Mouse (Mus musculus): ENCODE measurements around the gene Noc2l. TPM values are rescaled to one million over a fixed set of nuclear protein-coding genes. Genes with fewer than 3 reads are reported as not detected.

Noc2l gene
- polyA plus RNA-seq, 1 experiment from 2014 or later: 59.9 TPM

DNA sequence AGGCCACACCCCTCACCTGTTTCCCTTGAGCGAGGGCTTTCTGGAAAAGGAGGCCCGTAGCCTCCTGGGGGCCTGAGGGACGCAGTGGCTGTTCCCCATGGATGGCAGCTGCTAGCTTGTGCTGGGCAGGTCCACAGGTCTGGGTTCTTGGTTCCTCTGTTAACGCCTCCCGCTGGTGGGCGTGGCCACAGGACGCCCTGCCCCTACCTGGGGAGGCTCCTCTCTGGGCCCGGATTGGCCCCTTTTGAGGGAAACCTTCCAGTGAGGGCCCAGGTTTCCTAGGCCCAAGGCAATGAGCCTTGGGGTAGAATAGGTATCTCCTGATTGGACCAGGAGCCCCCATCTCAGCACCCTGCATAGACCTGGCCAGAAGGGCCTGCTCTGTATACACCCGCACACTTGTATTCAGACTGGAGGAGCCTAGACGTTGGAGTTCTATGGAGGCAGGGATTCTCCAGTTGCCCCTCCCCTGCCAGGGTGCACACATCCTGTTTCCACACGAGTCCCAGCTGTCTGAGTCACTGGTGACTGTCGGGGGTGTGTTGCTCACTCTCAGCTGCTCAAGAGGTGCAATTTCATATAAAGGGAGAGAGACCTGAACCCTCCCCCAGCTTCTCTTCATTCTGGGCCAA, 7.3 kb upstream of the Noc2l start:
- Histone ChIP-seq H3K79me2 (ENCODE audit: inconsistent target) (peaks cover 11% of the 10 kb centered on the region; the same call in 1 of the 2 replicates), H3K4me3 (ENCODE audit: inconsistent target) (peak overlapping the region; percentile 37), H3K27ac (peak overlapping the region; percentile 60), H3K36me3 (ENCODE audit: inconsistent target) (peaks cover 40% of the 10 kb centered on the region; the same call in 1 of the 2 replicates)
- 48% methylated on average over 12 of the region's 12 CpGs for WGBS (ENCODE audit: missing documents)

DNA sequence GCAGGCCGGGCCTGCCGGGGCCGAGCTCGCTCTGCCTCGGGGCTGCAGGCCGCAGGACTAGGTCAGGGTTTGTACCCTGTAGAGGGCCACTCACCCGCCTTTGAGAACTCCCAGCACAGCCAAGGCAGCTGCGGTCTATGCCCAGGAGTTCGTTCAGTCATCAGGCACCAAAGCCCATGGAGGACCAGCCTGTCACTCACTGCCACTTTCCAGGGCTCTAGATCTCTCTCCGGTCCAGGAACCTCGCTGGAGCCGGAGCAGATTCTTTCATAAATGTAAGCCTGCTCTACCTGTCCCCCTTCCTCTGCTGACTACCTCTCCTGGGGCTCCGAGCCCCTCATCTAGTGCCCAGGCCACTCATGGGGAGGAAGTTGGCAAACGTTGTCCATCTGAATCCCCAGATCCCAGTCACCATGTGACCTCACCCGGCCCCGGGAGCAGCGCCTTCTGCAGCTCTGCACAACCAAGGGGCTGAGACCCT, 1.7 kb upstream of the Noc2l start:
- 10% methylated on average over 11 of the region's 17 CpGs for WGBS (ENCODE audit: missing documents)
- peak overlapping the region; percentile 27; the same call in 1 of the 2 replicates for H3K27ac ChIP-seq
- H3K79me2 ChIP-seq (ENCODE audit: inconsistent target): peaks cover 21% of the 10 kb centered on the region; the same call in 1 of the 2 replicates
- peak overlapping the region; percentile 51 for H3K4me3 ChIP-seq (ENCODE audit: inconsistent target)
- H3K36me3 ChIP-seq (ENCODE audit: inconsistent target): peaks cover 44% of the 10 kb centered on the region

DNA sequence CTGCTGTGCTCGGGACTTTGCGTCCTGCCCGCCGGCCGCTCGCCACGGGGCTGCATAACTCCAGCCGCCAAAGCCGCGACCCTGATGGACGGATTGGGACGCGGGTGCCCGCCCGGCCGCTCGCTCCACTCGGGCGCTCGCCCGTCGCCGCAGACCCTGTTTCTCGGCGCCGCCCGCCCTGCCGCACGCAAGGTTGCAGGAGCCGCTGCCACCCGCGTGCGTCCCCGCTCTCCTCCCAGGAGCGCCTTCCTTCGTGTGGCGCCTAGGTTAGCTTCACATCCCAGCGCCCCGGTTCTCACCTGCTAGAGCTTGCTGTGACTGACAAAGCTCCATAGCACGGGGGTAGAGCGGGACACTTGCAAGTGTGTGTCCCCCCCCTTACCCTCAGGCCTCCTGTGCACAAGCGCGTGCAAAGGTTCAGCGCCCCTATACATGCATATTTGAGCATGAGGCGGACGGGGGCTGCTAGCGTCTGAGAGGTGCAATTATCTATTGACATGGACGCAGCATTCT, 1.1 kb upstream of the Noc2l start, which contains the start of gene Plekhn1:
Gene Plekhn1, minus strand, starts transcription at position 157 of the 513 bp plus-strand sequence.
- H3K4me3 ChIP-seq (ENCODE audit: inconsistent target): peak within 1 kb of the TSS; percentile 51
- H3K79me2 ChIP-seq (ENCODE audit: inconsistent target): peaks cover 28% of the 10 kb centered on the region; the same call in 1 of the 2 replicates
- peak within 1 kb of the TSS; percentile 45 for H3K27ac ChIP-seq
- under 1% methylated on average over 36 of the region's 48 CpGs for WGBS (ENCODE audit: missing documents)
- H3K36me3 ChIP-seq (ENCODE audit: inconsistent target): peaks cover 51% of the 10 kb centered on the region

DNA sequence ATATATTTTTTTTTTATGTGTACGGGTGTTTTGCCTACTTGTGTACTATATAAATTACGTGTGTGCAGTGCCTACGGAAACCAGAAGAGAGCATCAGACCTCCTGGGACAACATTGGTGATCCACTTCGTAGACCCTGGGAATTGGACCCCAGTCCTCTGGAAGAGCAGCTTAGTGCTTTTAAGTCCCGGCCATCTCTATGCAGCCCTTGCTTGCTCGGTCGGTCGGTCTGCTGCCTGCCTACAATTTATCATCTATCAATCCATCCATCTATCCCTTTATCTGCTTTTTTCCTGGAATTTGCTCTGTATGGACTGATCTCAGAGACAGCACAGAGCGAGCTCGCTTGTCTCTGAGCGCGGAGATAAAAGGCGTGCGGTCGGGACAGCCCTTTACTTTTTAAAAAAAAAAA, 445 bp upstream of the Noc2l start:
- H3K27ac ChIP-seq: peak overlapping the region; percentile 45
- WGBS (ENCODE audit: missing documents): 0% methylated on average over 15 of the region's 15 CpGs
- peaks cover 34% of the 10 kb centered on the region; the same call in 1 of the 2 replicates for H3K79me2 ChIP-seq (ENCODE audit: inconsistent target)
- H3K4me3 ChIP-seq (ENCODE audit: inconsistent target): peak overlapping the region; percentile 46
- H3K36me3 ChIP-seq (ENCODE audit: inconsistent target): peaks cover 53% of the 10 kb centered on the region

GRCm38 (mm10) chr4:156236651-156237447, 1.0 kb downstream of the Noc2l start:
- H3K36me3 ChIP-seq (ENCODE audit: inconsistent target): peaks cover 54% of the 10 kb centered on the region
- H3K27ac ChIP-seq: no peak overlapping the region
- peak overlapping the region; percentile 27; the same call in 1 of the 2 replicates for H3K4me3 ChIP-seq (ENCODE audit: inconsistent target)
- 65% methylated on average over 33 of the region's 60 CpGs for whole genome bisulfite sequencing (ENCODE audit: missing documents)
- H3K79me2 ChIP-seq (ENCODE audit: inconsistent target): peaks cover 35% of the 10 kb centered on the region; the same call in 1 of the 2 replicates

- H3K36me3 ChIP-seq (ENCODE audit: inconsistent target): peaks cover 38% of the 10 kb centered on the region
- no peak overlapping the region for H3K27ac ChIP-seq
- 75% methylated on average over 11 of the region's 11 CpGs for WGBS (ENCODE audit: missing documents)
- H3K4me3 ChIP-seq (ENCODE audit: inconsistent target): no peak overlapping the region
- H3K79me2 ChIP-seq (ENCODE audit: inconsistent target): no peaks in the 10 kb centered on the region
Observed at GRCm38 (mm10) chr4:156249567-156249966, 13.8 kb downstream of the Noc2l start.

- H3K27ac ChIP-seq: no peak overlapping the region
- WGBS (ENCODE audit: missing documents): 82% methylated on average over 6 of the region's 8 CpGs
- H3K36me3 ChIP-seq (ENCODE audit: inconsistent target): peaks cover 25% of the 10 kb centered on the region
- H3K4me3 ChIP-seq (ENCODE audit: inconsistent target): no peak overlapping the region
- H3K79me2 ChIP-seq (ENCODE audit: inconsistent target): no peaks in the 10 kb centered on the region
Observed at GRCm38 (mm10) chr4:156251081-156251480, 15.3 kb downstream of the Noc2l start.

- Histone ChIP-seq H3K79me2 (ENCODE audit: inconsistent target) (no peaks in the 10 kb centered on the region), H3K4me3 (ENCODE audit: inconsistent target) (no peak overlapping the region), H3K36me3 (ENCODE audit: inconsistent target) (peaks cover 15% of the 10 kb centered on the region), H3K27ac (no peak overlapping the region)
- 65% methylated on average over 7 of the region's 7 CpGs for WGBS (ENCODE audit: missing documents)
Observed at GRCm38 (mm10) chr4:156252140-156252539, 16.3 kb downstream of the Noc2l start.

DNA sequence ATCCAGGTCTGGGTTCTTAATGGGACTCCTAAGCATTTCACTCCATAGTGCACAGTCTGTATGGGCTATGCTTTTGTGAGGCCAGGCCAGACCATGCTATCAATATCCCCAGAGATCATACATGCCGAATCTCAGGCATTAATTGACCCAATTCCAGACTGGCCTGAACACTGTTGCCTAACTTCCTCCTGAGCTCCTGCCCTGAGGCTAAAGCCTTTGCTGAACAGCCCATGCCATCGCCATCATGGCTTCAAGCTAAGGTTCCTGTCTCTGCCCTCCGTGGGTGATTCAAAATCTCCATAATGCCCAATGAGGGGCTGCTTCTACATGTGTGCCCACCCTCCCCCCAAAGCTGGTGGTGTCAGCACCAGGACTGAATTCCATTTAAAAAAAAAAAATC, 16.8 kb downstream of the Noc2l start:
- Histone ChIP-seq H3K79me2 (ENCODE audit: inconsistent target) (no peaks in the 10 kb centered on the region), H3K36me3 (ENCODE audit: inconsistent target) (peaks cover 11% of the 10 kb centered on the region), H3K27ac (no peak overlapping the region), H3K4me3 (ENCODE audit: inconsistent target) (no peak overlapping the region)
- WGBS (ENCODE audit: missing documents): 18% methylated on average over 3 of the region's 3 CpGs

DNA sequence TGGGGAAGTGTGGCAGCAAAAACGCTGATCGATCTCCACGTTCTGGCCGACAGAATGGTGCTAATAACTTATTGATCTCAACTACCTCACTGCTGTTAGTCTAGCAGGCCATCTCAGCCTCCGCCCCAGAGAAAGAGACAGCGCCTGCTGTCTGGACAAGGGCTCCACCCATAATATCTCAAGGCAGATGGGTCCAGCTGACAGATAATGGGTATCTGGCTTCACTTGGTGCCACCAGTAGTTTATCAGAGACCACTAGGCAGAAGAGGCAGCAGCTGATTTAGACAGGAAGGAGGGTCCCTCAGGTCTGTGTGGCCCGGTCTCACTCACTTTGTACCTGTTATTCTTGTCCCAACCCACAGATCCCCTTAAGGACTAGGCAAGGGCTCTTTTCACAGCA, 17.2 kb downstream of the Noc2l start:
- Histone ChIP-seq H3K36me3 (ENCODE audit: inconsistent target) (peaks cover 6% of the 10 kb centered on the region), H3K27ac (no peak overlapping the region), H3K79me2 (ENCODE audit: inconsistent target) (no peaks in the 10 kb centered on the region), H3K4me3 (ENCODE audit: inconsistent target) (no peak overlapping the region)
- WGBS (ENCODE audit: missing documents): 42% methylated on average over 7 of the region's 7 CpGs

DNA sequence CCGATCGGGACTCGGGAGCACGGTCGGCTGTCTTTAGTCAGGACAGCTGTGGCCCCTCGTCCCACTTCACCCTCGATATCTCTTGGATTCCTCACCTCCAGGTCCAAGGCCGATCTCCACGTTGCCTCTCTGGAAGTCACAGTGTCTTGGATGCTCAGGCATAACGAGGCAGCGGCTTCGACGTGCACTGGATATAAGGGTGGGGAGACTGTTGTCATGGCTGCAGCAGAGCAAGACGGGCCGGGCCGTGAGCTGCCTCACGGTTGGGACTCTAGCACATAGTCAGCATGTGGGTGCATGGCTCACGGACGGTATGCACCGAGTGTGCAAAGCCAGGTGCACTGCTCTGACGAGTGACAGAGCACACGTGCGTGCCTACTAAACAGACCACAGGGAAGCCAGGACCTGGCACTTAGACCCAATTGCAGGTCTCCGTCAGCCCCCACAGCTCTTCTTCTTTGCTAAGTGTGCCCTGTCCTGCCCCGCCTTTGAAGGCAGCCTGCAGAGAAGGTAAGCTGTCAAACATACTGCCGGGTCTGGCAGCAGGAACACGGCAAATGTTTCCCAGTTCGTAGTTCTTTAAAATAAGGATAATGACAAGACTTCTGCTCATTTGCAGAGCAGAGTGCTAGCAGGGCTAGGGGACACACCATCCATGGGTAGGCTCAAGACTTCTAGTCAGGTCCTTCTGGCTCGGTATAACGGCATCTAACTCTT, 18.7 kb downstream of the Noc2l start:
- Histone ChIP-seq H3K4me3 (ENCODE audit: inconsistent target) (no peak overlapping the region), H3K36me3 (ENCODE audit: inconsistent target) (no peaks in the 10 kb centered on the region), H3K79me2 (ENCODE audit: inconsistent target) (no peaks in the 10 kb centered on the region), H3K27ac (no peak overlapping the region)
- 21% methylated on average over 27 of the region's 30 CpGs for WGBS (ENCODE audit: missing documents)

GRCm38 (mm10) chr4:156255078-156255839, 19.4 kb downstream of the Noc2l start, which contains the start of gene Samd11:
TSS of gene Samd11 (minus strand) at chr4:156255657.
- Histone ChIP-seq H3K4me3 (ENCODE audit: inconsistent target) (no peak within 1 kb of the TSS), H3K27ac (no peak within 1 kb of the TSS), H3K79me2 (ENCODE audit: inconsistent target) (no peaks in the 10 kb centered on the region), H3K36me3 (ENCODE audit: inconsistent target) (no peaks in the 10 kb centered on the region)
- 13% methylated on average over 26 of the region's 26 CpGs for WGBS (ENCODE audit: missing documents)

Data from macrophage (primary cell).